Mouse (Mus musculus): ENCODE results near the gene Ildr2. TPM values are rescaled to one million over a fixed set of nuclear protein-coding genes. Genes with fewer than 3 reads are reported as not detected.

Ildr2 gene
- polyA plus RNA-seq, 1 experiment from 2014 or later, result 3.3 TPM

- H3K4me3 ChIP-seq (ENCODE audit: low read length), result no peak overlapping the region
- no peaks in the 10 kb centered on the region for H3K27me3 ChIP-seq (replicated peaks; ENCODE audit: control insufficient read depth, insufficient read depth, low read length)
- H3K4me1 ChIP-seq (ENCODE audit: control insufficient read depth, insufficient read depth, low read depth, low read length), result no peaks in the 10 kb centered on the region
- H3K9me3 ChIP-seq (ENCODE audit: control insufficient read depth, low read length), result no peaks in the 10 kb centered on the region
- whole genome bisulfite sequencing, result 75% methylated on average over 3 of the region's 3 CpGs
- ATAC-seq, result no peak
- H3K4me2 ChIP-seq (ENCODE audit: low read length), result no peak overlapping the region
- no peaks in the 10 kb centered on the region for H3K36me3 ChIP-seq (ENCODE audit: control insufficient read depth, insufficient read depth, low read length)
- H3K27ac ChIP-seq (ENCODE audit: low read depth, low read length), result no peak overlapping the region
- no peak overlapping the region for H3K9ac ChIP-seq (ENCODE audit: low read depth, low read length)
Measured at GRCm38 (mm10) chr1:166361842-166362241, 107.9 kb downstream of the Ildr2 start.

- Histone ChIP-seq H3K4me1 (ENCODE audit: control insufficient read depth, insufficient read depth, low read depth, low read length) (no peaks in the 10 kb centered on the region), H3K27me3 (replicated peaks; ENCODE audit: control insufficient read depth, insufficient read depth, low read length) (no peaks in the 10 kb centered on the region), H3K4me3 (ENCODE audit: low read length) (no peak overlapping the region), H3K36me3 (ENCODE audit: control insufficient read depth, insufficient read depth, low read length) (no peaks in the 10 kb centered on the region), H3K4me2 (ENCODE audit: low read length) (no peak overlapping the region), H3K9ac (ENCODE audit: low read depth, low read length) (no peak overlapping the region), H3K9me3 (ENCODE audit: control insufficient read depth, low read length) (no peaks in the 10 kb centered on the region), H3K27ac (ENCODE audit: low read depth, low read length) (no peak overlapping the region)
- 75% methylated on average over 3 of the region's 3 CpGs for WGBS
- ATAC-seq, result no peak
Measured at GRCm38 (mm10) chr1:166362659-166363058, 108.7 kb downstream of the Ildr2 start.

- H3K9me3 ChIP-seq (ENCODE audit: control insufficient read depth, low read length), result no peaks in the 10 kb centered on the region
- H3K9ac ChIP-seq (ENCODE audit: low read depth, low read length), result no peak overlapping the region
- H3K4me3 ChIP-seq (ENCODE audit: low read length), result no peak overlapping the region
- H3K27me3 ChIP-seq (replicated peaks; ENCODE audit: control insufficient read depth, insufficient read depth, low read length), result no peaks in the 10 kb centered on the region
- H3K36me3 ChIP-seq (ENCODE audit: control insufficient read depth, insufficient read depth, low read length), result no peaks in the 10 kb centered on the region
- H3K4me1 ChIP-seq (ENCODE audit: control insufficient read depth, insufficient read depth, low read depth, low read length), result no peaks in the 10 kb centered on the region
- no peak overlapping the region for H3K27ac ChIP-seq (ENCODE audit: low read depth, low read length)
- ATAC-seq, result no peak
- no peak overlapping the region for H3K4me2 ChIP-seq (ENCODE audit: low read length)
Measured at GRCm38 (mm10) chr1:166363122-166363521, 109.2 kb downstream of the Ildr2 start.

Other genes starting within 250 kb of the Ildr2 start
- gene Dusp27, start 126.2 kb upstream of the Ildr2 start, polyA plus RNA-seq (2015; fragmentation: Nextera tagmentation; extraction: Ambion mirVana), result 1.1 and 1.9 TPM in 2 replicates
- gene Gpa33, start 123.9 kb upstream of the Ildr2 start, polyA plus RNA-seq (2015; fragmentation: Nextera tagmentation; extraction: Ambion mirVana), result not detected in 2 replicates
- 0.17 and 0.29 TPM in 2 replicates for gene Mael, start 15.4 kb upstream of the Ildr2 start, polyA plus RNA-seq (2015; fragmentation: Nextera tagmentation; extraction: Ambion mirVana)
- gene Tada1, start 125.0 kb downstream of the Ildr2 start, polyA plus RNA-seq (2015; fragmentation: Nextera tagmentation; extraction: Ambion mirVana), result 73.8 and 77.8 TPM in 2 replicates
- 26.8 and 37.3 TPM in 2 replicates for gene Pogk, start 155.7 kb downstream of the Ildr2 start, polyA plus RNA-seq (2015; fragmentation: Nextera tagmentation; extraction: Ambion mirVana)
- not detected in 2 replicates for gene Gm4846, start 243.4 kb downstream of the Ildr2 start, polyA plus RNA-seq (2015; fragmentation: Nextera tagmentation; extraction: Ambion mirVana)